Mouse (Mus musculus): ENCODE measurements around the gene Dact2. TPM values are rescaled to one million over a fixed set of nuclear protein-coding genes. Genes with fewer than 3 reads are reported as not detected.

Gene Dact2
- polyA plus RNA-seq (2012), result not detected in 2 replicates

DNA sequence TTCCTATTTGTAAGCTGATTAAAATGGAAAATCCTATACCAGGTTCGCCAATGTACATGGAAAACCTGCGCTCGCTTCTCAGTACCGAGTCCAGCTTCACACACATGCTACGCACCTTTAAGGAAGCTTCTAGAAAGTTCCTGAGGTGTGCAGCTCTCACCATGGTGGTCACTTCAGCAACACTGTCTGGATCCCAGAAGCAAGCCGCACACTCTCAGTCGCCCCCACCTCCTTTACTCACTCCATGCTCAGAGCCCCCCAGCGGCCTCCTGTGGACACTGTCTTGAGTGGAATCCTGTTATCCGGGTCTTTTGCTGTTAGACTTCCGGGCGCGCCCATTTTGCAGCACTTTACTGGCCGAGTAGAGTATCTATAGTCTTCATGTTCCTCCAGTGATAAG lies at the start of gene Dact2:
Dact2 (minus strand) TSS at position 244 of the 400 bp plus-strand sequence.
- H3K27me3 ChIP-seq (ENCODE audit: control insufficient read depth), result peaks cover 49% of the 10 kb centered on the region
- H3K4me1 ChIP-seq (ENCODE audit: control insufficient read depth), result no peaks in the 10 kb centered on the region
- no peaks in the 10 kb centered on the region for H3K36me3 ChIP-seq (ENCODE audit: control insufficient read depth)
- no peaks in the 10 kb centered on the region for H3K9me3 ChIP-seq (ENCODE audit: control insufficient read depth, low read length)
- no peak for TF ChIP-seq GATA1 (IDR thresholded peaks at IDR 0.05; ENCODE audit: low read length)
- TF ChIP-seq TAL1 (IDR thresholded peaks at IDR 0.05; ENCODE audit: low read length), result no peak
- peak within 1 kb of the TSS; percentile 58 for H3K4me3 ChIP-seq (replicated peaks)

DNA sequence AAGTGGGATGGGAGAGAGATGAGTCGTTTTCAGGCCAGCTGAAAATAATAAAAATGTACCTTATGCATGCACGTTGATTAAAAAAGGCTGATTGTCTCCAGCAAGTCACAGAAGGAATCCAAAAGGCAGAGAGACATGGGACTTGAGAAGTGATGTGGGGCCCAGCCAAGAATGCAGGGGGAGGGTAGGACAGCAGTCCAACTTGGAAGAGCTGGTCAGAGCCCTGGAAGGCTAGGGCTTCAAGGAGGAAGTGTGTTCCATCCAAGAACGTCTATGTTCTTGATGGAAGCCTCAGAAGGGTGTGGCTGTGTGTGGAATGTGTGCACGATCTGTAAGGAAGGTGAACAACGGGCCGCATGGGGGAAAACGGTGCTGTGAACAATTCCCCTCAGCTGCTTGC lies 48.4 kb upstream of the Dact2 start:
- H3K9me3 ChIP-seq (ENCODE audit: control insufficient read depth, low read length), result no peaks in the 10 kb centered on the region
- no peaks in the 10 kb centered on the region for H3K36me3 ChIP-seq (ENCODE audit: control insufficient read depth)
- H3K4me1 ChIP-seq (ENCODE audit: control insufficient read depth), result peaks cover 68% of the 10 kb centered on the region
- no peak for TF ChIP-seq GATA1 (IDR thresholded peaks at IDR 0.05; ENCODE audit: low read length)
- no peak for TF ChIP-seq TAL1 (IDR thresholded peaks at IDR 0.05; ENCODE audit: low read length)
- H3K4me3 ChIP-seq (replicated peaks), result peak overlapping the region; percentile 29
- peaks cover 3% of the 10 kb centered on the region; the same call in 1 of the 2 replicates for H3K27me3 ChIP-seq (ENCODE audit: control insufficient read depth)

- no peaks in the 10 kb centered on the region for H3K9me3 ChIP-seq (ENCODE audit: control insufficient read depth, low read length)
- H3K4me1 ChIP-seq (ENCODE audit: control insufficient read depth), result peaks cover 52% of the 10 kb centered on the region
- H3K4me3 ChIP-seq (replicated peaks), result peak overlapping the region; percentile 62
- no peaks in the 10 kb centered on the region for H3K36me3 ChIP-seq (ENCODE audit: control insufficient read depth)
- TF ChIP-seq GATA1 (IDR thresholded peaks at IDR 0.05; ENCODE audit: low read length), result no peak
- TF ChIP-seq TAL1 (IDR thresholded peaks at IDR 0.05; ENCODE audit: low read length), result no peak
- peaks cover 5% of the 10 kb centered on the region; the same call in 1 of the 2 replicates for H3K27me3 ChIP-seq (ENCODE audit: control insufficient read depth)
Measured at GRCm38 (mm10) chr17:14250401-14250800, 46.3 kb upstream of the Dact2 start.

DNA sequence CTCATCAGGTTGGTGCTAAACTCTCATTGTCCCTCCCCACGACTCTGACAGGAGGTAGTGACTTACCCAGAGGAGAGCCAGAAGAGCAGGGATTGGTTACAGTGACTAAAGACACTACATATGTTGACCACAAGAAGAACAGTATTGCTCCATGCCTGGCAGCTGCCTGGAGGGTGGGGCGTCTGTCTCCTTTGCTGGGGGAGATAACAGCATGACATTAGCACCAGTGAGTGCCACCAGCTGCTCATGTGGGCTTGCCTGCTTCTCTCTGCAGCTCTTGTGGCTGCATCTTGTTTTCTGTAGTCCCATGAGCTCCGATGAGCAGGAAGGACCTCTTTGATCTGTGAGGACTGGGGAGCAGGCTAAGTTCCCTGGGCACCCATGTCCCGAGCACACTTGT lies 45.5 kb upstream of the Dact2 start:
- H3K27me3 ChIP-seq (ENCODE audit: control insufficient read depth), result peaks cover 9% of the 10 kb centered on the region; the same call in 1 of the 2 replicates
- H3K9me3 ChIP-seq (ENCODE audit: control insufficient read depth, low read length), result no peaks in the 10 kb centered on the region
- TF ChIP-seq TAL1 (IDR thresholded peaks at IDR 0.05; ENCODE audit: low read length) (no peak), GATA1 (IDR thresholded peaks at IDR 0.05; ENCODE audit: low read length) (peak; percentile 59; the same call in 1 of the 2 replicates)
- H3K4me3 ChIP-seq (replicated peaks), result peak overlapping the region; percentile 62
- peaks cover 44% of the 10 kb centered on the region for H3K4me1 ChIP-seq (ENCODE audit: control insufficient read depth)
- no peaks in the 10 kb centered on the region for H3K36me3 ChIP-seq (ENCODE audit: control insufficient read depth)

DNA sequence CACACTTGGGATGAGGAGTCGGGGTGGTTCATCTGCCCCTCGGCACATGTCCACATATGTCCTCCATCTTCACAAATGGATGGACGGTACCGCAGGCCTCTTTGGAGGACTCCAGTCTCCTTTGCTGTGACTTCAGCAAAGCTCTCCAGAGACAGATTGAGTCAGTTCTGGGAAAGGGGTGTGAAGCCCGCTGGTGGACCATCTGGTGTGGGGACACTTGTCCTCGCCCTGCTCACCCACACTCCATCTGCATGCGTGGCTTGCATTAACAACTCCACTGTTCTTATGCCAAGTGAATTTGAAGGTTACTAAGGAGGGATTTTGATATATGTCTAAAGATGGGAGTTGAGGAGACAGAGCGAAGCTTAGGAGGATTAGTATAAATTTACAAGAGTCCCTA lies 43.8 kb upstream of the Dact2 start:
- H3K4me3 ChIP-seq (replicated peaks), result no peak overlapping the region

GRCm38 (mm10) chr17:14246266-14246665 lies 42.2 kb upstream of the Dact2 start:
- Histone ChIP-seq H3K9me3 (ENCODE audit: control insufficient read depth, low read length) (no peaks in the 10 kb centered on the region), H3K4me3 (replicated peaks) (no peak overlapping the region), H3K36me3 (ENCODE audit: control insufficient read depth) (no peaks in the 10 kb centered on the region), H3K4me1 (ENCODE audit: control insufficient read depth) (peaks cover 25% of the 10 kb centered on the region), H3K27me3 (ENCODE audit: control insufficient read depth) (peaks cover 16% of the 10 kb centered on the region)
- TF ChIP-seq GATA1 (IDR thresholded peaks at IDR 0.05; ENCODE audit: low read length) (no peak), TAL1 (IDR thresholded peaks at IDR 0.05; ENCODE audit: low read length) (no peak)

More for the DNA sequence above, 43.8 kb upstream of the Dact2 start:
- TF ChIP-seq TAL1 (IDR thresholded peaks at IDR 0.05; ENCODE audit: low read length) (no peak), GATA1 (IDR thresholded peaks at IDR 0.05; ENCODE audit: low read length) (no peak)
- Histone ChIP-seq H3K27me3 (ENCODE audit: control insufficient read depth) (peaks cover 15% of the 10 kb centered on the region), H3K4me1 (ENCODE audit: control insufficient read depth) (peaks cover 33% of the 10 kb centered on the region), H3K9me3 (ENCODE audit: control insufficient read depth, low read length) (no peaks in the 10 kb centered on the region), H3K36me3 (ENCODE audit: control insufficient read depth) (no peaks in the 10 kb centered on the region)

GRCm38 (mm10) chr17:14244195-14244965 lies 40.3 kb upstream of the Dact2 start:
- no peak overlapping the region for H3K4me3 ChIP-seq (replicated peaks)
- H3K36me3 ChIP-seq (ENCODE audit: control insufficient read depth), result no peaks in the 10 kb centered on the region
- peaks cover 16% of the 10 kb centered on the region for H3K27me3 ChIP-seq (ENCODE audit: control insufficient read depth)
- H3K9me3 ChIP-seq (ENCODE audit: control insufficient read depth, low read length), result no peaks in the 10 kb centered on the region
- peaks cover 9% of the 10 kb centered on the region for H3K4me1 ChIP-seq (ENCODE audit: control insufficient read depth)
- no peak for TF ChIP-seq GATA1 (IDR thresholded peaks at IDR 0.05; ENCODE audit: low read length)

- Histone ChIP-seq H3K36me3 (ENCODE audit: control insufficient read depth) (no peaks in the 10 kb centered on the region), H3K4me1 (ENCODE audit: control insufficient read depth) (no peaks in the 10 kb centered on the region), H3K4me3 (replicated peaks) (no peak overlapping the region), H3K27me3 (ENCODE audit: control insufficient read depth) (peaks cover 15% of the 10 kb centered on the region), H3K9me3 (ENCODE audit: control insufficient read depth, low read length) (no peaks in the 10 kb centered on the region)
- TF ChIP-seq TAL1 (IDR thresholded peaks at IDR 0.05; ENCODE audit: low read length) (no peak), GATA1 (IDR thresholded peaks at IDR 0.05; ENCODE audit: low read length) (no peak)
Measured at GRCm38 (mm10) chr17:14242634-14243033, 38.5 kb upstream of the Dact2 start.

GRCm38 (mm10) chr17:14239960-14240359 lies 35.9 kb upstream of the Dact2 start:
- H3K36me3 ChIP-seq (ENCODE audit: control insufficient read depth), result no peaks in the 10 kb centered on the region
- TF ChIP-seq GATA1 (IDR thresholded peaks at IDR 0.05; ENCODE audit: low read length) (no peak), TAL1 (IDR thresholded peaks at IDR 0.05; ENCODE audit: low read length) (no peak)
- peaks cover 9% of the 10 kb centered on the region for H3K27me3 ChIP-seq (ENCODE audit: control insufficient read depth)
- no peaks in the 10 kb centered on the region for H3K9me3 ChIP-seq (ENCODE audit: control insufficient read depth, low read length)
- no peaks in the 10 kb centered on the region for H3K4me1 ChIP-seq (ENCODE audit: control insufficient read depth)
- no peak overlapping the region for H3K4me3 ChIP-seq (replicated peaks)
